Mouse (Mus musculus) monocyte, adult 2 months (primary cell): ENCODE data around the gene Mybph.

Experiments
- DNase-seq, 2 experiments: peaks; one replicate each; pipeline ENCODE4 v3.0.0; 2022; ENCODE audit warnings: low spot score in 2 of 2, low read depth in 1 of 2

Mybph gene

GRCm38 (mm10) chr1:134184089-134184488 is 9.2 kb upstream of the Mybph start:
- no peak for DNase-seq

GRCm38 (mm10) chr1:134188217-134188616 is 5.0 kb upstream of the Mybph start:
- no peak for DNase-seq

GRCm38 (mm10) chr1:134188989-134189729 is 4.1 kb upstream of the Mybph start:
- no peak for DNase-seq

- DNase-seq = no peak
Measured at GRCm38 (mm10) chr1:134191192-134191591, 2.1 kb upstream of the Mybph start.

- DNase-seq = no peak
Measured at GRCm38 (mm10) chr1:134192024-134192423, 1.2 kb upstream of the Mybph start.

- DNase-seq = no peak
Measured at GRCm38 (mm10) chr1:134193674-134194197, 488 bp downstream of the Mybph start.

GRCm38 (mm10) chr1:134194298-134195022 is 1.2 kb downstream of the Mybph start:
- DNase-seq = no peak

- no peak for DNase-seq
Measured at GRCm38 (mm10) chr1:134195117-134195516, 1.9 kb downstream of the Mybph start.

GRCm38 (mm10) chr1:134195571-134195970 is 2.3 kb downstream of the Mybph start:
- DNase-seq = no peak

GRCm38 (mm10) chr1:134195979-134196378 is 2.7 kb downstream of the Mybph start:
- peak in 1 of 2 experiments; percentile 12 for DNase-seq

GRCm38 (mm10) chr1:134196386-134196785 is 3.1 kb downstream of the Mybph start:
- DNase-seq = peak; percentile 86 to 89

- DNase-seq = no peak
Measured at GRCm38 (mm10) chr1:134197325-134197982, 4.2 kb downstream of the Mybph start.

GRCm38 (mm10) chr1:134198197-134198995 is 5.1 kb downstream of the Mybph start:
- no peak for DNase-seq

GRCm38 (mm10) chr1:134200481-134200880 is 7.2 kb downstream of the Mybph start:
- DNase-seq = no peak

GRCm38 (mm10) chr1:134200998-134201686 is 7.9 kb downstream of the Mybph start:
- DNase-seq = no peak

GRCm38 (mm10) chr1:134201751-134202420 is 8.6 kb downstream of the Mybph start:
- DNase-seq = peak in 1 of 2 experiments; percentile 24

- DNase-seq = no peak
Measured at GRCm38 (mm10) chr1:134204230-134204629, 11.0 kb downstream of the Mybph start.

GRCm38 (mm10) chr1:134205296-134206018 is 12.2 kb downstream of the Mybph start:
- DNase-seq = no peak

GRCm38 (mm10) chr1:134206085-134206484 is 12.8 kb downstream of the Mybph start:
- no peak for DNase-seq
